Mouse (Mus musculus): ENCODE results near the gene Ttc28.

- TF ChIP-seq CTCF (IDR thresholded peaks at IDR 0.05; ENCODE audit: low read depth, low read length): no peak
- TF ChIP-seq POLR2A (IDR thresholded peaks at IDR 0.05; ENCODE audit: extremely low read depth, insufficient read depth, low read length): no peak
Observed at GRCm38 (mm10) chr5:111142837-111143236, 263.2 kb downstream of the Ttc28 start.
